Mouse (Mus musculus): ENCODE results near the gene Kcns1. TPM values are rescaled to one million over a fixed set of nuclear protein-coding genes. Genes with fewer than 3 reads are reported as not detected.

The Kcns1 gene
- polyA plus RNA-seq (2015; fragmentation: Nextera tagmentation; extraction: Ambion mirVana) = 0.12 TPM in 1 of 2 replicates, not detected in the other

GRCm38 (mm10) chr2:164170902-164171301 is at the start of gene Kcns1:
Gene Kcns1 (minus strand): TSS chr2:164171113.

GRCm38 (mm10) chr2:164199626-164200327 is 28.9 kb upstream of the Kcns1 start, which contains the start of gene Wfdc15a:
Gene Wfdc15a (minus strand): TSS chr2:164200130.

GRCm38 (mm10) chr2:164190576-164190975 is 19.7 kb upstream of the Kcns1 start, which contains the start of gene Wfdc12:
Gene Wfdc12 (minus strand): TSS chr2:164190608.

DNA sequence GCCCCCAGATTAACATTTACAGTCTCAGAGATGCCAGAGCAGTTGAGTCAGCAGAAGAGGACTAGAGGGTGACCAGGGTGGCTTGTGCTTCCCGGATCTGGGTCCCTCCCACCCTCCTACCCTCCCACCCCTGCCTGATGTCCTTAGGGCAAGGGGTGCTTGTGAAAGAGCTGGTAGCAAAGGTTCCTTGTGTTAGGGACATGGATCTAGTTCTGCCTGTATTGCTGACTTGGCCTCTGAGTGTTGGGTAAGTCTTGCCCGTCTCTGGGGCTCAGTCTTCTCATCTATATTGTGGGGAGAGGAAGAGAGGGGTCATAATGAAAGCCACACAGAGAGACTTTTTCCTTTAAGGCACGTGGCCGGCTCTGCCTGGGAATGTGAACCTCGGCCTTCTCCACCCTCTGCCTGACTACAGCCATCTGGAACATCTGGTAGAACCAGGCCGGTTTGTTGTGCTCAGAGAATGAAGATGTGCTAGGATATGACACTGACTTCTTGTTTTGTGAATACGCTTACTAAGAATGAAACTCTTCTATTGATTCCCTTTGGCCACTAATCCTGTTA is 11.9 kb upstream of the Kcns1 start, which contains the start of gene Wfdc5:
Gene Wfdc5 (minus strand): TSS at position 51 of the 564 bp plus-strand sequence.

Other genes starting within 250 kb of the Kcns1 start
- 113 and 174 TPM in 2 replicates for gene Ywhab, start 176.2 kb downstream of the Kcns1 start, polyA plus RNA-seq (2015; fragmentation: Nextera tagmentation; extraction: Ambion mirVana)
- gene Pabpc1l, start 145.7 kb downstream of the Kcns1 start, polyA plus RNA-seq (2015; fragmentation: Nextera tagmentation; extraction: Ambion mirVana) = 2.9 and 3.8 TPM in 2 replicates
- 6.5 and 7.3 TPM in 2 replicates for gene Stk4, start 100.8 kb downstream of the Kcns1 start, polyA plus RNA-seq (2015; fragmentation: Nextera tagmentation; extraction: Ambion mirVana)
- 22.0 and 24.2 TPM in 2 replicates for gene Tomm34, start 99.9 kb downstream of the Kcns1 start, polyA plus RNA-seq (2015; fragmentation: Nextera tagmentation; extraction: Ambion mirVana)
- 1.2 TPM in 1 of 2 replicates, not detected in the other for gene Wfdc5, start 11.6 kb upstream of the Kcns1 start, polyA plus RNA-seq (2015; fragmentation: Nextera tagmentation; extraction: Ambion mirVana)
- gene Wfdc12, start 19.5 kb upstream of the Kcns1 start, polyA plus RNA-seq (2015; fragmentation: Nextera tagmentation; extraction: Ambion mirVana) = 0.29 TPM in 1 of 2 replicates, not detected in the other
- gene Wfdc15a, start 29.0 kb upstream of the Kcns1 start, polyA plus RNA-seq (2015; fragmentation: Nextera tagmentation; extraction: Ambion mirVana) = not detected in 2 replicates
- gene Wfdc15b, start 50.5 kb upstream of the Kcns1 start, polyA plus RNA-seq (2015; fragmentation: Nextera tagmentation; extraction: Ambion mirVana) = not detected in 2 replicates
- gene Svs2, start 67.4 kb upstream of the Kcns1 start, polyA plus RNA-seq (2015; fragmentation: Nextera tagmentation; extraction: Ambion mirVana) = not detected in 2 replicates
- not detected in 2 replicates for gene Svs3b, start 85.5 kb upstream of the Kcns1 start, polyA plus RNA-seq (2015; fragmentation: Nextera tagmentation; extraction: Ambion mirVana)
- gene Svs4, start 107.3 kb upstream of the Kcns1 start, polyA plus RNA-seq (2015; fragmentation: Nextera tagmentation; extraction: Ambion mirVana) = not detected in 2 replicates
- not detected in 2 replicates for gene Svs3a, start 118.2 kb upstream of the Kcns1 start, polyA plus RNA-seq (2015; fragmentation: Nextera tagmentation; extraction: Ambion mirVana)
- not detected in 2 replicates for gene Svs6, start 145.6 kb upstream of the Kcns1 start, polyA plus RNA-seq (2015; fragmentation: Nextera tagmentation; extraction: Ambion mirVana)
- not detected in 2 replicates for gene Svs5, start 161.6 kb upstream of the Kcns1 start, polyA plus RNA-seq (2015; fragmentation: Nextera tagmentation; extraction: Ambion mirVana)
- 0.78 and 1.5 TPM in 2 replicates for gene Slpi, start 218.0 kb upstream of the Kcns1 start, polyA plus RNA-seq (2015; fragmentation: Nextera tagmentation; extraction: Ambion mirVana)
- gene Rbpjl, start 232.0 kb upstream of the Kcns1 start, polyA plus RNA-seq (2015; fragmentation: Nextera tagmentation; extraction: Ambion mirVana) = 0.07 and 0.08 TPM in 2 replicates
- 2.3 and 2.8 TPM in 2 replicates for gene Matn4, start 234.0 kb upstream of the Kcns1 start, polyA plus RNA-seq (2015; fragmentation: Nextera tagmentation; extraction: Ambion mirVana)

Measured in skeletal muscle tissue, postnatal 0 days (tissue).